Mouse (Mus musculus): ENCODE data around the gene Hnrnpr. TPM values are rescaled to one million over a fixed set of nuclear protein-coding genes. Genes with fewer than 3 reads are reported as not detected.

Gene Hnrnpr
- 59.9 and 60.2 TPM in 2 replicates for polyA plus RNA-seq (2012; rRNA removed)

GRCm38 (mm10) chr4:136310229-136311041 is at the start of gene Hnrnpr:
Gene Hnrnpr (plus strand): TSS chr4:136310942.
- H3K27ac ChIP-seq (ENCODE audit: insufficient read depth, low read length), result peak within 1 kb of the TSS; percentile 51; the same call in 1 of the 2 replicates
- peak within 1 kb of the TSS; percentile 87 for H3K4me3 ChIP-seq (ENCODE audit: insufficient read depth, low read length)
- TF ChIP-seq CTCF (IDR thresholded peaks at IDR 0.05; ENCODE audit: extremely low read depth, insufficient read depth, low read length) (no peak), POLR2A (IDR thresholded peaks at IDR 0.05; ENCODE audit: extremely low read depth, insufficient read depth, low read length) (peak; percentile 66; the same call in 1 of the 2 replicates)
- peaks cover 4% of the 10 kb centered on the region for H3K4me1 ChIP-seq (ENCODE audit: control insufficient read depth, insufficient read depth, low read length)

DNA sequence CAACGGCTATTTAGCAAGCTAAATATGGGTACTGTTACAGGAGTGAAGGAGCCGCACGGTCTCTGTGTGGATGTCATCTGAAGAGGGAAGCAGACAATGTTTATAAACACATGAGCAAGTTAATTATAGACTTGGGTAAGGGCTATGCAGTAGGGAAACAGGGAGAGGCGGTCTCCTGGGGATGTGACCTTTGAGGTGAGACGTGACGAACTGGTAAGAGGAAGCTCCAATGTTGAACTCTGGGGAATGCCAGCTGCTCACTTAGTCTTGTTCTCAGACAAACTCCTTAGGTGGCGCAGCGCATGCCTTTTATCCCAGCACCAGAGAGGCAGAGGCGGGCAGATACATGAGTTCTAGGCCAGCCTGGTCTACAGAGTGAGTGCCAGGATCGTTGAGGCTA is 48.8 kb upstream of the Hnrnpr start:
- Histone ChIP-seq H3K4me3 (ENCODE audit: insufficient read depth, low read length) (no peak overlapping the region), H3K4me1 (ENCODE audit: control insufficient read depth, insufficient read depth, low read length) (no peaks in the 10 kb centered on the region), H3K27ac (ENCODE audit: insufficient read depth, low read length) (no peak overlapping the region)
- no peak for TF ChIP-seq CTCF (IDR thresholded peaks at IDR 0.05; ENCODE audit: extremely low read depth, insufficient read depth, low read length)
- no peak for TF ChIP-seq POLR2A (IDR thresholded peaks at IDR 0.05; ENCODE audit: extremely low read depth, insufficient read depth, low read length)

DNA sequence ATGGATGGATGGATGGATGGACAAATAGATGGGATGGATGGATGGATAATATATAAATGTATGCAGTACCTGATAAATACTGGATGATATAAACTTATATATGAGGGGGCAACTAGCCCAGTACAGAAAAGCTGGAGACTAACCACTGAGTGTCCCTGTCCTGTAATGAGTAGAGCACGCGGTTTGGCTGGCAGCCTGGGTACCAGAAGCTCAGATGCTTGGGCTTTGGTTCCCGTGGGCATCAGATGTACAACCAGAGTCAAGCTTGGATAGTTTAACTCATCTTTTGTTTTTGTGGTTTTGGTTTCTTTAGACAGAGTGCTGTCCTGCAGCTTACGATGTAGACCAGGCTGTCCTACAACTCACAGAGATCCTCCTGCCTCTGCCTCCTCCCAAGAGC is 47.2 kb upstream of the Hnrnpr start:
- Histone ChIP-seq H3K4me1 (ENCODE audit: control insufficient read depth, insufficient read depth, low read length) (no peaks in the 10 kb centered on the region), H3K27ac (ENCODE audit: insufficient read depth, low read length) (no peak overlapping the region), H3K4me3 (ENCODE audit: insufficient read depth, low read length) (no peak overlapping the region)
- TF ChIP-seq POLR2A (IDR thresholded peaks at IDR 0.05; ENCODE audit: extremely low read depth, insufficient read depth, low read length) (no peak), CTCF (IDR thresholded peaks at IDR 0.05; ENCODE audit: extremely low read depth, insufficient read depth, low read length) (no peak)

DNA sequence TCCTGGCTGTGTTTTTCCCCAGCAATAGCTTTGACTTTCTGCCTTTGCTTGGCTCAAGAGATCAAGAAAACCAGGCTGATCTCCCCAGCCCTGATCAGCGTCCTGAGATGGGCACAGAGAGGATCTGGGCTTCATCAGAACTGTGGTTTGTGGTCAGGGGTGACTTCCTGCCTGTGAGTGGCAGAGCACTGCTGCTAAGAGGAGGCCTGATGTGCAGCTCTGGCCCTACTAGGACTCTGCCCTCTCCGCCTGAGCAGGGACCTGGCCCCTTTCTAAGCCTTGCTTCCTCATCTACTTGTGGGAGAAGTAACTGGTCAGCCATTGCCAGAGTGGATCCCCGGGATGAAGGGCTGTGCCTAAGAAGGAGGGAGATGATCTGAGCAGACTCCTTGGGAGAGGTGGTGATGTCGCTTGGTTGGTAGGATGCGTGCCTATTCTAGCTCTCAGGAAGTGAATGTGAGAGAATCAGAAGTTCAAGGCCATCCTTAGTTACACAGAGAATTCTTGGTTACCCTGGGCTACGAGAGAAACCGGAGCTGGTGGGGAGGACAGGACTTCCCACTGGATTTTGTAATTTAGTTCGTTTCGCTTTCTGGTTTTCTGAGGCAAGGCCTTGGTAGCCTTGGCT is 43.9 kb upstream of the Hnrnpr start:
- TF ChIP-seq CTCF (IDR thresholded peaks at IDR 0.05; ENCODE audit: extremely low read depth, insufficient read depth, low read length) (no peak), POLR2A (IDR thresholded peaks at IDR 0.05; ENCODE audit: extremely low read depth, insufficient read depth, low read length) (no peak)

GRCm38 (mm10) chr4:136268912-136269311 is 41.8 kb upstream of the Hnrnpr start:
- H3K4me3 ChIP-seq (ENCODE audit: insufficient read depth, low read length), result no peak overlapping the region
- no peak overlapping the region for H3K27ac ChIP-seq (ENCODE audit: insufficient read depth, low read length)
- TF ChIP-seq POLR2A (IDR thresholded peaks at IDR 0.05; ENCODE audit: extremely low read depth, insufficient read depth, low read length) (no peak), CTCF (IDR thresholded peaks at IDR 0.05; ENCODE audit: extremely low read depth, insufficient read depth, low read length) (no peak)
- no peaks in the 10 kb centered on the region for H3K4me1 ChIP-seq (ENCODE audit: control insufficient read depth, insufficient read depth, low read length)

More for the DNA sequence above, 43.9 kb upstream of the Hnrnpr start:
- Histone ChIP-seq H3K4me3 (ENCODE audit: insufficient read depth, low read length) (no peak overlapping the region), H3K27ac (ENCODE audit: insufficient read depth, low read length) (no peak overlapping the region), H3K4me1 (ENCODE audit: control insufficient read depth, insufficient read depth, low read length) (no peaks in the 10 kb centered on the region)

DNA sequence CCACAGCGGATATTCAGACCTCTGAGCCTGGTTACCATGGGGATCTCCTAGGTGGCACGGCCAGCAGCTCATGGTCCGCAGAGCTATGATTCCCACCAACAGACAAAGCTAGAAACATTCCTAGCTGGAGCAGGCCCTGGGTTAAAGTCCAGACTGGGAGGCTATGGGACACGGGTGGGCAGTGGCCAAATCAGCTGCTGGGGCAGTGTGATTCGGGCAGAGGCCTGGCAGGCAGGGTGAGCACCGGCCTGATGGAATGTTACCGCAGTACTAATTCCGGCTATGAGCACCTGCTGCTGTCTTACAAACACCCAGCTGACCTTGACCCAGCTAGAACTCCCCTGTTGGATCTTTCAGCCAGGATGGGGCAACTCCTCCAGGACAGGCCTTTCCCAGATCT is 40.1 kb upstream of the Hnrnpr start:
- TF ChIP-seq POLR2A (IDR thresholded peaks at IDR 0.05; ENCODE audit: extremely low read depth, insufficient read depth, low read length), result no peak
- TF ChIP-seq CTCF (IDR thresholded peaks at IDR 0.05; ENCODE audit: extremely low read depth, insufficient read depth, low read length), result no peak
- Histone ChIP-seq H3K4me3 (ENCODE audit: insufficient read depth, low read length) (no peak overlapping the region), H3K4me1 (ENCODE audit: control insufficient read depth, insufficient read depth, low read length) (no peaks in the 10 kb centered on the region), H3K27ac (ENCODE audit: insufficient read depth, low read length) (no peak overlapping the region)

GRCm38 (mm10) chr4:136281097-136281496 is 29.6 kb upstream of the Hnrnpr start:
- Histone ChIP-seq H3K4me1 (ENCODE audit: control insufficient read depth, insufficient read depth, low read length) (peaks cover 4% of the 10 kb centered on the region), H3K27ac (ENCODE audit: insufficient read depth, low read length) (no peak overlapping the region)
- no peak for TF ChIP-seq CTCF (IDR thresholded peaks at IDR 0.05; ENCODE audit: extremely low read depth, insufficient read depth, low read length)
- TF ChIP-seq POLR2A (IDR thresholded peaks at IDR 0.05; ENCODE audit: extremely low read depth, insufficient read depth, low read length), result no peak

GRCm38 (mm10) chr4:136281611-136282010 is 29.1 kb upstream of the Hnrnpr start:
- peaks cover 5% of the 10 kb centered on the region for H3K4me1 ChIP-seq (ENCODE audit: control insufficient read depth, insufficient read depth, low read length)
- TF ChIP-seq CTCF (IDR thresholded peaks at IDR 0.05; ENCODE audit: extremely low read depth, insufficient read depth, low read length), result no peak
- no peak for TF ChIP-seq POLR2A (IDR thresholded peaks at IDR 0.05; ENCODE audit: extremely low read depth, insufficient read depth, low read length)
- H3K4me3 ChIP-seq (ENCODE audit: insufficient read depth, low read length), result no peak overlapping the region
- no peak overlapping the region for H3K27ac ChIP-seq (ENCODE audit: insufficient read depth, low read length)

More at GRCm38 (mm10) chr4:136281097-136281496, 29.6 kb upstream of the Hnrnpr start:
- H3K4me3 ChIP-seq (ENCODE audit: insufficient read depth, low read length), result no peak overlapping the region

GRCm38 (mm10) chr4:136282621-136283480 is 27.9 kb upstream of the Hnrnpr start:
- Histone ChIP-seq H3K4me3 (ENCODE audit: insufficient read depth, low read length) (no peak overlapping the region), H3K27ac (ENCODE audit: insufficient read depth, low read length) (peak overlapping the region; percentile 85; the same call in 1 of the 2 replicates), H3K4me1 (ENCODE audit: control insufficient read depth, insufficient read depth, low read length) (peaks cover 7% of the 10 kb centered on the region)
- TF ChIP-seq CTCF (IDR thresholded peaks at IDR 0.05; ENCODE audit: extremely low read depth, insufficient read depth, low read length) (no peak), POLR2A (IDR thresholded peaks at IDR 0.05; ENCODE audit: extremely low read depth, insufficient read depth, low read length) (no peak)

Measured in cortical plate, adult 2 months (tissue).